Mouse (Mus musculus): ENCODE results near the gene Ucn3.
"Not testable (repeated sequence)": the region's sequence is repeated elsewhere in the genome, so short reads cannot be mapped to it uniquely, and the experiment has no call there.

The Ucn3 gene

GRCm38 (mm10) chr13:3945249-3945648 lies at the start of gene Ucn3:
Gene Ucn3 (minus strand): TSS chr13:3945349.
- DNase-seq (ENCODE audit: low spot score in 2 of 2) = no peak

- DNase-seq (ENCODE audit: low spot score in 2 of 2) = no peak
These were observed 46.9 kb upstream of the Ucn3 start for GRCm38 (mm10) chr13:3992081-3992480.

- no peak for DNase-seq (ENCODE audit: low spot score in 2 of 2)
These were observed 23.7 kb upstream of the Ucn3 start for GRCm38 (mm10) chr13:3968849-3969248.

GRCm38 (mm10) chr13:3951198-3951914 lies 6.2 kb upstream of the Ucn3 start:
- DNase-seq (ENCODE audit: low spot score in 2 of 2) = no peak

- no peak for DNase-seq (ENCODE audit: low spot score in 2 of 2)
These were observed 4.3 kb upstream of the Ucn3 start for GRCm38 (mm10) chr13:3949477-3949876.

- DNase-seq (ENCODE audit: low spot score in 2 of 2) = no peak
These were observed 2.1 kb upstream of the Ucn3 start for GRCm38 (mm10) chr13:3947267-3947666.

- DNase-seq (ENCODE audit: low spot score in 2 of 2) = no peak
These were observed 450 bp downstream of the Ucn3 start for GRCm38 (mm10) chr13:3944699-3945098.

GRCm38 (mm10) chr13:3926046-3926445 lies 19.1 kb downstream of the Ucn3 start:
- no peak for DNase-seq (ENCODE audit: low spot score in 2 of 2)

- DNase-seq (ENCODE audit: low spot score in 2 of 2) = no peak
These were observed 19.5 kb downstream of the Ucn3 start for GRCm38 (mm10) chr13:3925632-3926031.

- DNase-seq (ENCODE audit: low spot score in 2 of 2) = no peak
These were observed 20.7 kb downstream of the Ucn3 start for GRCm38 (mm10) chr13:3924483-3924882.

GRCm38 (mm10) chr13:3917571-3918311 lies 27.4 kb downstream of the Ucn3 start, which contains the start of the genes Net1 and Tubal3:
Gene Net1 (minus strand): TSS chr13:3918220.
Gene Tubal3 (plus strand): TSS chr13:3918274.
- peak; percentile 88 to 90 for DNase-seq (ENCODE audit: low spot score in 2 of 2)

- DNase-seq (ENCODE audit: low spot score in 2 of 2) = no peak
These were observed 31.6 kb downstream of the Ucn3 start for GRCm38 (mm10) chr13:3913504-3913903.

- no peak for DNase-seq (ENCODE audit: low spot score in 2 of 2)
These were observed 34.8 kb downstream of the Ucn3 start for GRCm38 (mm10) chr13:3910356-3910755.

- DNase-seq (ENCODE audit: low spot score in 2 of 2) = no peak
These were observed 36.9 kb downstream of the Ucn3 start for GRCm38 (mm10) chr13:3908262-3908661.

GRCm38 (mm10) chr13:3907151-3907696 lies 37.9 kb downstream of the Ucn3 start:
- DNase-seq (ENCODE audit: low spot score in 2 of 2) = no peak

- no peak for DNase-seq (ENCODE audit: low spot score in 2 of 2)
These were observed 45.8 kb downstream of the Ucn3 start for GRCm38 (mm10) chr13:3899301-3899700.

GRCm38 (mm10) chr13:3898202-3898601 lies 46.9 kb downstream of the Ucn3 start:
- DNase-seq (ENCODE audit: low spot score in 2 of 2) = not testable (repeated sequence)

- peak; percentile 82 to 83 for DNase-seq (ENCODE audit: low spot score in 2 of 2)
These were observed 48.2 kb downstream of the Ucn3 start for GRCm38 (mm10) chr13:3896913-3897312.

- no peak for DNase-seq (ENCODE audit: low spot score in 2 of 2)
These were observed 49.1 kb downstream of the Ucn3 start for GRCm38 (mm10) chr13:3896032-3896431.

GRCm38 (mm10) chr13:3895397-3895980 lies 49.7 kb downstream of the Ucn3 start:
- DNase-seq (ENCODE audit: low spot score in 2 of 2) = no peak

GRCm38 (mm10) chr13:3894549-3894948 lies 50.6 kb downstream of the Ucn3 start:
- DNase-seq (ENCODE audit: low spot score in 2 of 2) = no peak

- DNase-seq (ENCODE audit: low spot score in 2 of 2) = peak; percentile 89 to 91
These were observed 51.9 kb downstream of the Ucn3 start for GRCm38 (mm10) chr13:3893126-3893734.

All from right cerebral cortex, adult 2 months (tissue).